ENCODE assay signal across 21 mouse cellular contexts in genomic region chr6:140768180-140768579, GRCm38 (mm10). TPM values are rescaled to one million over a fixed set of nuclear protein-coding genes. Genes with fewer than 3 reads are reported as not detected.
DNase-seq lines count a peak whose midpoint lies in the region; ATAC-seq and TF ChIP-seq lines count a peak whose summit lies in the region.
"Had no signal": no experiment of that assay in that cellular context is flagged by ENCODE, and none has a peak within 500 bp of the region (broad histone marks: within the 10 kb centered on the region; RNA-seq: fewer than 3 reads in every experiment).

No protein-coding gene starts in this region.

- TF ChIP-seq CTCF in intestine, postnatal 0 days (IDR thresholded peaks at IDR 0.05; ENCODE audit: low read depth), result 0 out of 2 replicates have a peak, but pooled peaks have one; percentile 15
- TF ChIP-seq CTCF in midbrain, postnatal 0 days (IDR thresholded peaks at IDR 0.05), result peak; percentile 23; the same call in 1 of the 2 replicates

- no peaks in the 10 kb centered on the region for H3K36me3 ChIP-seq in intestine, postnatal 0 days (ENCODE audit: control insufficient read depth, insufficient read depth)
- H3K36me3 ChIP-seq in intestine, embryonic 15.5 days, result no peaks in the 10 kb centered on the region
- H3K36me3 ChIP-seq in midbrain, postnatal 0 days (ENCODE audit: insufficient read depth, low read length), result no peaks in the 10 kb centered on the region
- no peaks in the 10 kb centered on the region for H3K36me3 ChIP-seq in midbrain, embryonic 13.5 days
- no peaks in the 10 kb centered on the region for H3K36me3 ChIP-seq in hindbrain, embryonic 15.5 days
- H3K36me3 ChIP-seq: forebrain, embryonic 15.5 days; liver, embryonic 13.5 days had no signal

- no peak for DNase-seq in midbrain, postnatal 0 days (ENCODE audit: low spot score)
- peak; percentile 27 for DNase-seq in ES-CJ7 (ENCODE audit: low read depth, low spot score)
- DNase-seq in spleen, postnatal 4 days (ENCODE audit: low spot score in 2 of 2), result no peak
- no peak for DNase-seq in gastrocnemius, postnatal 10 days
- DNase-seq: cerebellum, adult 8-10 months; heart, postnatal 36 days; layer of hippocampus, adult 9-11 months; liver, embryonic 13.5 days had no signal

- no peaks in the 10 kb centered on the region for H3K27me3 ChIP-seq in intestine, postnatal 0 days (replicated peaks; ENCODE audit: control insufficient read depth, insufficient read depth, low read length)
- H3K27me3 ChIP-seq in intestine, embryonic 15.5 days (replicated peaks), result no peaks in the 10 kb centered on the region
- no peaks in the 10 kb centered on the region for H3K27me3 ChIP-seq in midbrain, postnatal 0 days (ENCODE audit: insufficient read depth, low read length)
- no peaks in the 10 kb centered on the region for H3K27me3 ChIP-seq in midbrain, embryonic 13.5 days
- no peaks in the 10 kb centered on the region for H3K27me3 ChIP-seq in hindbrain, embryonic 15.5 days
- H3K27me3 ChIP-seq: CH12.LX; forebrain, embryonic 15.5 days; liver, embryonic 13.5 days had no signal

- H3K27ac ChIP-seq in intestine, postnatal 0 days (ENCODE audit: low read depth, low read length), result no peak overlapping the region
- no peak overlapping the region for H3K27ac ChIP-seq in intestine, embryonic 15.5 days
- no peak overlapping the region for H3K27ac ChIP-seq in midbrain, postnatal 0 days (ENCODE audit: low read depth, low read length)
- H3K27ac ChIP-seq in midbrain, embryonic 13.5 days, result no peak overlapping the region
- H3K27ac ChIP-seq in hindbrain, embryonic 15.5 days (replicated peaks), result peak overlapping the region; percentile 77; the same call in 1 of the 2 replicates
- H3K27ac ChIP-seq: liver, embryonic 13.5 days; stomach, postnatal 0 days had no signal

- H3K9me3 ChIP-seq in intestine, postnatal 0 days (ENCODE audit: control insufficient read depth), result no peaks in the 10 kb centered on the region
- no peaks in the 10 kb centered on the region for H3K9me3 ChIP-seq in intestine, embryonic 15.5 days
- no peaks in the 10 kb centered on the region for H3K9me3 ChIP-seq in midbrain, postnatal 0 days (ENCODE audit: low read length)
- no peaks in the 10 kb centered on the region for H3K9me3 ChIP-seq in midbrain, embryonic 13.5 days
- H3K9me3 ChIP-seq in hindbrain, embryonic 15.5 days, result no peaks in the 10 kb centered on the region
- H3K9me3 ChIP-seq: forebrain, embryonic 15.5 days; liver, embryonic 13.5 days had no signal

- H3K9ac ChIP-seq in intestine, postnatal 0 days (ENCODE audit: low read depth, low read length), result no peak overlapping the region
- H3K9ac ChIP-seq in intestine, embryonic 15.5 days, result no peak overlapping the region
- H3K9ac ChIP-seq in midbrain, postnatal 0 days (replicated peaks; ENCODE audit: low read length, poor library complexity, severe bottlenecking), result no peak overlapping the region
- no peak overlapping the region for H3K9ac ChIP-seq in midbrain, embryonic 13.5 days (replicated peaks)
- H3K9ac ChIP-seq in hindbrain, embryonic 15.5 days, result no peak overlapping the region
- H3K9ac ChIP-seq: forebrain, embryonic 15.5 days; liver, embryonic 13.5 days had no signal

- ATAC-seq in intestine, postnatal 0 days, result no peak
- no peak for ATAC-seq in intestine, embryonic 15.5 days
- ATAC-seq in midbrain, postnatal 0 days (ENCODE audit: low FRiP score), result no peak
- ATAC-seq in midbrain, embryonic 13.5 days, result no peak
- ATAC-seq in hindbrain, embryonic 15.5 days (ENCODE audit: low FRiP score, low read depth), result 0 out of 2 replicates have a peak, but pooled peaks have one; percentile 19

- 74% methylated on average over 8 of the region's 8 CpGs for WGBS in intestine, postnatal 0 days
- 70% methylated on average over 8 of the region's 8 CpGs for WGBS in intestine, embryonic 15.5 days
- WGBS in midbrain, postnatal 0 days, result 70% methylated on average over 8 of the region's 8 CpGs
- 77% methylated on average over 8 of the region's 8 CpGs for WGBS in midbrain, embryonic 13.5 days
- 71% methylated on average over 8 of the region's 8 CpGs for WGBS in hindbrain, embryonic 15.5 days

- H3K4me2 ChIP-seq in intestine, postnatal 0 days (replicated peaks; ENCODE audit: low read depth), result no peak overlapping the region
- H3K4me2 ChIP-seq in intestine, embryonic 15.5 days (replicated peaks), result no peak overlapping the region
- H3K4me2 ChIP-seq in midbrain, postnatal 0 days (ENCODE audit: low read depth, low read length, poor library complexity, severe bottlenecking), result no peak overlapping the region
- H3K4me2 ChIP-seq in midbrain, embryonic 13.5 days (replicated peaks), result no peak overlapping the region
- no peak overlapping the region for H3K4me2 ChIP-seq in hindbrain, embryonic 15.5 days
- H3K4me2 ChIP-seq: liver, embryonic 13.5 days had no signal

- H3K4me3 ChIP-seq in intestine, postnatal 0 days (ENCODE audit: low read depth, low read length), result no peak overlapping the region
- H3K4me3 ChIP-seq in intestine, embryonic 15.5 days (replicated peaks), result no peak overlapping the region
- H3K4me3 ChIP-seq in midbrain, postnatal 0 days (ENCODE audit: low read depth, low read length), result no peak overlapping the region
- no peak overlapping the region for H3K4me3 ChIP-seq in midbrain, embryonic 13.5 days (replicated peaks)
- H3K4me3 ChIP-seq in hindbrain, embryonic 15.5 days, result no peak overlapping the region
- H3K4me3 ChIP-seq: forebrain, embryonic 15.5 days; liver, embryonic 13.5 days had no signal

- H3K4me1 ChIP-seq in intestine, postnatal 0 days (replicated peaks; ENCODE audit: control insufficient read depth, insufficient read depth, low read length), result no peaks in the 10 kb centered on the region
- H3K4me1 ChIP-seq in intestine, embryonic 15.5 days (replicated peaks), result peaks cover 7% of the 10 kb centered on the region; the same call in 1 of the 2 replicates
- peaks cover 4% of the 10 kb centered on the region; the same call in 1 of the 2 replicates for H3K4me1 ChIP-seq in midbrain, postnatal 0 days (ENCODE audit: insufficient read depth, low read length)
- H3K4me1 ChIP-seq in midbrain, embryonic 13.5 days (replicated peaks), result peaks cover 15% of the 10 kb centered on the region
- peaks cover 17% of the 10 kb centered on the region for H3K4me1 ChIP-seq in hindbrain, embryonic 15.5 days (replicated peaks)
- H3K4me1 ChIP-seq: liver, embryonic 13.5 days had no signal

RNA-seq across cellular contexts. Expression of gene Gm11077, which starts 39.1 kb away (rescaled TPM):
- polyA plus RNA-seq in intestine, postnatal 0 days (2015; fragmentation: Nextera tagmentation; extraction: Ambion mirVana), result not detected in 2 replicates
- polyA plus RNA-seq in intestine, embryonic 15.5 days (2015; fragmentation: Nextera tagmentation; extraction: Ambion mirVana), result not detected in 2 replicates
- not detected in 2 replicates for total RNA-seq in midbrain, postnatal 0 days (2014; rRNA removed)
- polyA plus RNA-seq in midbrain, postnatal 0 days (2015; fragmentation: Nextera tagmentation; extraction: Ambion mirVana), result not detected in 2 replicates
- not detected in 2 replicates for polyA plus RNA-seq in midbrain, embryonic 13.5 days (2015; fragmentation: Nextera tagmentation; extraction: Ambion mirVana)
- polyA plus RNA-seq in hindbrain, embryonic 15.5 days (2015; fragmentation: Nextera tagmentation; extraction: Ambion mirVana), result not detected in 2 replicates
- not detected for total RNA-seq in gastrocnemius, postnatal 10 days (2021)
- total RNA-seq: adrenal gland, adult 18-20 months; CH12.LX; gastrocnemius, adult 8-10 months; heart, postnatal 36 days; left cerebral cortex, postnatal 36 days had no signal
- polyA plus RNA-seq: brain, embryonic 14.5 days; forebrain, embryonic 15.5 days; kidney, embryonic 14.5 days; liver, embryonic 13.5 days; Patski; stomach, postnatal 0 days had no signal
